Mouse (Mus musculus) right cerebral cortex, adult 2 months (tissue): Measurements from ENCODE around the gene Thtpa.
A peak's percentile ranks its signal among the peaks of the same experiment; 100 is the strongest.

Experiments
- DNase-seq, 2 experiments: peaks; one replicate each; pipeline ENCODE4 v3.0.0; 2021 to 2022; ENCODE audit warnings: low spot score in 2 of 2

The Thtpa gene

DNA sequence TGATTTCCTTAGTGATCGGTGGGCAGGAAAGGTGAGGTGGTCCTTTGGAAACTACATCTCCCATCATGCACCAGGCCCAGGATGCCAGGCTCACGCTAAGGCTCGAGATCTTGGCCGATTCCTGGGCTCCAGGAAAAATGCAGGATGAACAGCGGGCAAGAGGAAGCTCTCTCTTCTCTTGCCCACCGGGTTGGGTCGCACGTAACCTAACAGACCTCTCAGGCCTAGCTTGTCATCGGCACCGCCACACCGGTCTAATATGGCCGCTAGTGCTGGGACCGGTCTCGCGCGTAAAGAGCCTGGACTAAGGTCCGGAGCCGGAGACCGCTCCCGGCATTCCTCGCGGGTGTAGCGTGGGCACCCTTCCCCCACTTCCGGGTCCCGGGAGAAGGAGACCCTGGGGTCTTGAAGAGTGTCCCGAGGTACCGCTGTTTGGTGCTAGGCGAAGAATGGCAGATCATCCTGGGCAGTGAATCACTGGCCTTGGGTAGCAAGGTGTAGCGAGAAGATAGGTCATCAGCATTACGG is at the start of gene Thtpa:
TSS of gene Thtpa (plus strand) at position 81 of the 528 bp plus-strand sequence.
- peak; percentile 75 to 87 for DNase-seq

DNA sequence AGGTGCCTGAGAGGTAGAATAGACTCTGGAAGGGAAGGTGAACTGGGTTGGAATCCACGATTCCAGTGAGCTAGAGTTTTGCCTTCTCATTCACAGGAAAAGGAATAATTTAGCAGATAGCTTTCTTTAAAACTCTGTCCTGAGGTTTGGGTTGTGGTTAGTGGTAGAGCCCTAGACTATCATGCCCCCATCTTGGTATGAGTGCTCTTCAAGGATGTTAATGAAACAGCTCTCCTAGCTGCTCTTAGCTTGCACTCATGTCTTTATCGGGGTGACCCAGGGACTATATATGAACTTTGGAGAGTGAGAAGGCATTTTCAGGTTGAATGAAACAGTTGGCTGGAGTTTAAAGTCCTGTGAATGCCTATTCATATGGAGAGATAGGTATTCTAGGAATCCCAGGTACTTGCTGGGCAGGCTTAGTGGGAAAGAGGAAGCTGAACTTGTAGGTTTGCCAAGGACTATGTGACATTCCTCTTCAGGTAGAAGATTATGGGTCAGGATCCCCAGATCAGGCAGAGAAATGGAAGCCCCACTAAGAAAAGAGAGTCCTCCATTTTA is 46.5 kb upstream of the Thtpa start:
- DNase-seq, result no peak

DNA sequence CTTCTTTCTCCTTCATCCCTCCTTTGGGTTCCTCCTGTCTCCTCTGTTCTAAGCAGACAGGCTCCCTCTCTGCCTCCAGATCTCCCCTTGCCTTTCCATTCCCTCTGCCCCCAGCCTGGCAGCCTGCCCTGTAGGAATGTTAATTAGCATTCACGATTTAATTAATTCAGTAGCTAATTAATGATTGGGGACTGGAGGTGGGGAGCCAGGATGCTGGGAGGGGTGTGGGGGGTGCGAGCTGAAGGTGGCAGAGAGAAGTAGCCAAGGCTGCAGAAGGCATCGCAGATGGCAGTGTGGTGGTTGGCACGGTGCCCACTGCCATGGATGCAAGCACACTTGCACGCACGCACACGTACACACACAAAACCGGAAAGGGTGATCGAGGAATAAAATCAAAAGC is 42.1 kb upstream of the Thtpa start:
- peak; percentile 73 to 78 for DNase-seq

DNA sequence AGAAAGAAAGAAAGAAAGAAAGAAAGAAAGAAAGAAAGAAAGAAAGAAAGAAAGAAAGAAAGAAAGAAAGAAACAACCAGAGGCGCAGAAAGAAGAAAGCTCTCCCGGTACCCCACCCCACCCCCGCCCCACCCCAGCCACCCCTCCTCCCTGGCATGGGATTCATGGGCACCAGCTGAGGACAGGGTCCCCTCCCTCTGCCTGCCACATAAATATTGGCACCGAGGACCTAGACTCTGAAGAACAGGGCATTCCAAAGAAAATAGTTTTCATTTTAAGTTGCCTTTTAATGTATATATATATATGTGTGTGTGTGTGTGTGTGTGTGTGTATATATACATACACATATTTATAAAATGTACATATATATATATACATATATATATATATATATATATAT is 41.5 kb upstream of the Thtpa start:
- no peak for DNase-seq

DNA sequence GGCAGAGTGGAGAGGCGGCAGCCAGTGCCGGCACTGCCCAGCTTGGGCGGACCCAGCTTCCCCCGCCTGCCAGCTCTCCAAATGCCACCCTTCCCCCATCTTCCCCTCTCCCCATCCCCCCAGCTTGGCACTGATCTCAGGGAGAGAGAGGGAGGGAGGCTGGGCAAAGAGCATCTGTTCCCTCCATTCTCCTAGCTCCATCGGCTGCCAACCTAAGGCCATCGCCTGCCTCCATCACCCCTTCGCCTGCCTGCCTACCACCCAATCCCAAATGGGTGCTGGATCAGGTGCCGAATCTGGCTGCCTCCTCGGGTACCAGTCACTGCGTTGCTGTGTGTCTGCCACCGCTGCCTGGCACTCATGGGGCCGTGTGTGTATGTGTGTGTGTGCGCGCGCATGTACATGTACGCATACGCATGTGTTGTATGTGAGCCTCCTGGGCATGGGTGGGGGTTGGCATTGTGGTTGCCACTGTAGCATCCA is 40.8 kb upstream of the Thtpa start:
- peak; percentile 76 to 78 for DNase-seq

DNA sequence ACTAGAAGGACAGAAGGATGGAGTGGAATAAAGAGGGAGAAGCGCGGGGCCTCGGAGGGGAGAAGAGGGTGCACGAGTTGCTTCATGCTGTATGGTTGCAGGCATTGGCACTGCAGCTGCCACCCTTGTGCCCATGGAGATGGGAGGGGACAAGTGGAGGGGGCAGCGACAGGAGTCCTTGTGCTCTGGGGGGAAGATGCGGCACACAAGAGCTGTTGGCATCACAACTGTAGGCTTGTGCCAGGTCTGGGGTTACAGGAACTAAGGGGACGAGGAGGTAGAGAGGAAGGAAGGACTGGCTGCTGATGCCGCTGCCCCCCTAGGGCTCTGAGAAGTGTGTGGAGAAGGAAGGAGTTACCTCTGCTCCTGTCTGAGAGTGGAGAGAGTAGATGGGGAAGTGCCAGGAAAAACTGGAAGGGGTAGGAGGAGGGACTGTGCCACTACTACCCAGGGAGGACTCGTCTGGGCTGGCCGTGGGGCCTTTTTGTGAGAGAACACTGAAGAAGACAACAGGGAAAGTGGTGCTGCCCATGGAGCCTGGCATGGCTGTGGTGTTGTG is 40.3 kb upstream of the Thtpa start:
- peak; percentile 38 to 75 for DNase-seq

DNA sequence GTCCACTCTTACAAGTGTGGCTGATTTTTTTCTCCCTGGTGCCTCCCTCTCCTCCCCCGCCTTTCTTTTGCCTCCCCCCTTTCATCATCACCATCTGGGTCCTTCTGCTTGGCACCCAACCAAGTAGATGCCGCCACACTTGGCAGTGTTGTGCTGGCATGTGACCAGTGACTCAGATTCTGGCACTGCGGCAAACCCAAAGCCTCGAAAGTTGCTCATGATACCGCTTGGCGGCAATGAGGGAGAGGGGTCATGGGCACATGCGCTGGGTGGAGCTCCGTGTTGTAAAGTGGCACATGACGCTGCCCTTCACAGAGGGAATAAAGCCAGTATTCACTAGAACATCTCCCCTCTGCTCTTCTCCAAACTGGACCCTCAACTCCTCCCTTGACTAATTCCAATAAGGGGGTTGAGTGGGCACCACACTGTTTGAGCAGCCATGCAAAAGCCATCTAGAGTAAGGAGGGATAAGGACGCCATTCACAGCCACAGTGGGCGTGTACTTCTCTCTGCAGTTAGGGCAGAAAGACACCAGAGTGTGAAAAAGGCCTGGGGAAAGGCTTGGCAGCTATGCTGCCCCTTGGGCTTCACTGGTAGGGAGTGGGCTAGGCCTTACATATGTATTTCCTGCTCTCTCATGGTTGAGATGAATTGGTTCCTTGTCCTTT is 39.3 kb upstream of the Thtpa start:
- DNase-seq, result peak; percentile 88 to 93

GRCm38 (mm10) chr14:55059009-55059408 is 35.6 kb upstream of the Thtpa start:
- DNase-seq, result peak in 1 of 2 experiments; percentile 2

DNA sequence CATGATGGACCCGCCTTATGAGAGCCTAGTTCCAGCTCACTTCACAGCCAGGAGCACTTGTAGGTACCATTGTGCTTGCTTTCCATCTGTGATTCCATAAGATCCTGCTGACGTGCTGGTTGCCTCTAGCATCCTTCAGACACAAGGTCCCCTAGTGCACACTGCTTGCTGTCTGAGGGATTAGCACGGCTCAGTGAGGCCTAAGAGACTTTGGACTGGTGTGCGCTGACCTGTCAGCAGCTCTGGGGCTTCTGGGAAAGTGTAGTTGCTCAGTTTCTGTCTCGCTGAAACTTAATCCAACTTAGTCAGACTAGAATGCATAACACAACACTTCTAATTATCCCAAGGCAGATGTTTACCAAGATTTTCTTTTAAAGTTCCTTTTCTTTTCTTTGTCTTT is 34.7 kb upstream of the Thtpa start:
- no peak for DNase-seq

GRCm38 (mm10) chr14:55061845-55062244 is 32.7 kb upstream of the Thtpa start:
- DNase-seq, result no peak

DNA sequence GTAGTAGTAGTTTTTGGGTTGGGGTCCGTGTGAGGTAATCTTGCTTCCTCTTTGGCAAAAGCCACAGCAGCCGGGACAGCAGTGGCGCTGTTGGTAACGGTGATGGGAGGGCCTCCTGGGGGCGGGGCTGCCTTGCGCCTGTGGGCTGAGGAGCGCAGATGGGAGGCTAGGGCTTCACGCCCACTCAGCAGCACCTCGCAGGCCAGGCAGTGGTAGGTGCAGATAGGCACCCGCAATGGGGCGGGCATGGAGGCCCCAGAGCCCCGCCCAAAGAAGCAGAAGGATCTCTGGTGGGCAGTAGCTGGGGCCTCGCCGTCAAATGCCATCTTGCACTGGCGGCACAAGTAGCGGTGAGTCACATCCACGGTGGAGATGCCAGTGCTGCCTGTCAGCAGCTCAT is 32.0 kb upstream of the Thtpa start:
- peak; percentile 71 to 74 for DNase-seq

GRCm38 (mm10) chr14:55063117-55063516 is 31.5 kb upstream of the Thtpa start:
- DNase-seq, result peak in 1 of 2 experiments; percentile 13

DNA sequence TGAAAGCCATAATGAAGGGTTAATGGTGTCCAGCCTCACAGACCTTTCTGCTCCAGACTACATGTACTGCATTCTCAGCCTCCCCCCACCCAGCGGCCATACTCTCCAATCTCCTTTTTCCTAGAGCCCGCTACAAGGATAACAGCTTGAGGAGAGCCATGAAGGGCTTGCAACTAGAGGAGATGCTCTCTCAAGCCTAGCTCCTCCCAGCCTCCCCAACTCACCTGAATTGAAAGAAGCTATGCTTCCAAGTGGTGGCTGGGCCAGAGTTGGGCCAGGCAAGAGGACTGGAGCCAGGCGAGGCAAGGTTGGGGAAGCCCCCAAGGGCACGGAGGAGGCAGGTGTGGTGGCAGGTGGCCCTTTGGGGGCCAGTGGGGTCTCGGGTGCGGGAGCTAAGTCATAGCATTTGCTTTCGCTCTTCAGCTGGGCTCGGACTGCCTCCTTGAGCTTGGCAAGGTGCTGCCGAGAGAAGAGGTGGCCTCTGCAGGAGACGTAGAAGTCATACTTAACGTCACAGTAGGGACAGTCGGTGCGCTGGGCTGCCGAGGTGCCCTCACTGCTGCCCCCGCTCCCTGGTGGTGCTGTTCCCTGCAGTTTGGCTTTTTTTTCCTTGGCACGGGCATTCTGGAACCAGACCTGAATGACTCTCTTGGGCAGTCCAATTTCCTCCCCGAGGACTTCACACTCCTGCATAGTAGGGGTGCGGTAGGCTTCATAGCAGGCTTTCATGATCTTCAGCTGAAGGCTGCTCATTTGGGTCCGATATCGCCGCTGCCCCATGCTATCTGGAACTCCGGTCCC is 30.8 kb upstream of the Thtpa start:
- DNase-seq, result peak; percentile 13 to 38

- DNase-seq, result peak; percentile 15 to 17
Measured at GRCm38 (mm10) chr14:55064481-55065370, 29.9 kb upstream of the Thtpa start.

- peak in 1 of 2 experiments; percentile 21 for DNase-seq
Measured at GRCm38 (mm10) chr14:55065391-55065790, 29.2 kb upstream of the Thtpa start.

GRCm38 (mm10) chr14:55066042-55066441 is 28.5 kb upstream of the Thtpa start:
- DNase-seq, result peak; percentile 36 to 38

DNA sequence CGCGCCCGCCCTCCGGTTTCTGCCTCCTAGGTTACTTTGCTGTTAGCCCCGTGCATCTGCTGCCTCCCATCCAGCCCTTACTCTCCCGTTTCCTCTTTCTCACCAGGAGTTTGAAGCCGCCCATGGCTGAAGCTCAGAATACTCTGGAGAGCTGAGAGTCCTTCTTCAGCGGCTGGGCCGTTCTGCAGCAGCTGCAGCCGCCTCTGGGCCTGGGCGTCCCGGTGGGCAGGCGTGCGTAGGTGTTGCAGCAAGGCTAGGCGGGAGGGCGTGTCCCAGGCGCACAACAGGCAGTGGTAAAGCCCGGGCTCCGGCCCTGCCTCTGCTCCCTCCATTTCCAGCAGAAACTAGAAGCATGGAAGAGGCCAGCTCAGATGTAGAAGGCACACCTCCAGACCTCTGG is 22.8 kb upstream of the Thtpa start:
- no peak for DNase-seq

- DNase-seq, result no peak
Measured at GRCm38 (mm10) chr14:55074416-55074815, 20.2 kb upstream of the Thtpa start.

GRCm38 (mm10) chr14:55076224-55076623 is 18.4 kb upstream of the Thtpa start:
- DNase-seq, result peak; percentile 83 to 84

- no peak for DNase-seq
Measured at GRCm38 (mm10) chr14:55076956-55077355, 17.6 kb upstream of the Thtpa start.
